Mouse (Mus musculus): ENCODE results near the gene Map4k1.
"Not testable (repeated sequence)": the region's sequence is repeated elsewhere in the genome, so short reads cannot be mapped to it uniquely, and the experiment has no call there.

Gene Map4k1

GRCm38 (mm10) chr7:28956270-28956669, 25.6 kb upstream of the Map4k1 start:
- DNase-seq = no peak

GRCm38 (mm10) chr7:28957286-28957685, 24.6 kb upstream of the Map4k1 start:
- DNase-seq = no peak

DNA sequence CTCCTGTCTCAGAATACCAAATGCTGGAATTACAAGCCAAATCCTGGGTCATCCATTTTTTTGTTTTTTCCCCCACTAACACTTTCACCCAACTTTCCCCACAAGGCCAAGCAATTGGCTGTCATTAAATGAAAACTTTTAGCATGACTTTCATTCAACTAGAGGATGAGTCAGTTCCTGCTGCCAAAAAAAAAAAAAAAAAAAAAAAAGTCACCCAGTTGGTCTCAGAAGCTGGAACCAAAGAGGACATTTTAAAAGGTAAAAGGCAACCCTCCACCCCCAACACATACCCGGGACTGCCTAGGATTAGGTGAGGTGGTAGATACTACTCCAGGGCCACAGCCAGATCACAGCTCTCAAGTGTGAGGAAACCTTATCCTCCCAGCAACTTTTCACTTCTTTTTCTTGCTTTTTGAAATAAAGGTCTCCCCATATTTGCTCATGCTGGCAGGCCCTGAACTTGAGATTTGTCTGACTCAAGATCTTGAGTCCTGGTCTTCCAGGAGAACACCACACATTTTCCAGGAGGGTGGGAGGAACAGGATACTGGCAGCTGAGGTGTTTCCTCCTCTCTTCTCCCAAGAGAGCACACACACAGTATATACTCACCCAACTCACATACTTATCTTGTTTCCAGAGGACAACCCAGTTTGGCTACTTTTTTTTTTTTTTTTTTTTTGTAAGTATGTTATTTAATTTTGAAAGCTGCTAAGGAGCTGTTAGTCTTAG, 23.7 kb upstream of the Map4k1 start:
- no peak for DNase-seq

DNA sequence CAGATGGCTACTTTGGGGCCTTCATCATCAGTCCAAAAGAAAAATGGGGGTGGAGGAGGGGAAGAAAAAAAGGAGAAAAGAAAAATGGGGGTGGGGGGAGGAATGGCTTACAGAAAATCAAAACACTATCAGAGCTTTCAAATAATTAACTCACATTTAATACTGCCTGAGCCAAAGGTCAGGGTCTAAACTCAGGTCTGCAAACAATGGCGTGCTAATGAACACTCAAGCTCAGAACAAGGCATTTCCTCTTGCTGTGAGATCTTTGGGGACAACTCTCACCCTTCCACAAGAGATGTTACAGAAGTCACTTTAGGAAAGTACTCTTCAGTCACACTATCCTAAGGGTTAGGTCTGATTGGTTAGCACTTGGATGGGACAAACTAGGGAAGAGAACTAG, 23.1 kb upstream of the Map4k1 start:
- DNase-seq = no peak

DNA sequence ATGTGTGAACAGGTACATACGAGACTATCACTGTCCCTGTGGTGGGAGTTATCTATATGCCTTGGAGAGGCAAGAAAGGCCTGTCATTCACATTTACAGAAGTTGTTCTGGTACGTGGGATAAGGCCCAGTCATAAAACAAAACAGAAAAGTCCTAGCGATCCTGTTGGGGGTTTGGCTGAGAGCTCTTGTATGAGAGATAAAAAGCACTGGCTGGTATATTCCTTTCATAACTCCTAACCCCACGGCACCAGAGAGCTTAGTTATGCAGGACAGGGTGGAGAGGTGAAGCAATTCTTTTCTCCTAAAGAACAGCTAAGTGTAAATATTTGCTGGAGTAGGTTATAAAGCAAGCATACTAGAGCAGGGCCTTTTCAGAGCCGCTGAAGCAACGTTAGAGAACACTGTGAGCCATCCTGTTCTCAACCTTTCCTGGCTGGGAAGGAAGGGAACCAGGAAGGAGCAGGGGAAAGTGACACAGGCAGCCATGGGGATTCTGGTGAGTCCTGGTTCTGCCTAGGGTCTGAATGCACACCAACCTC, 22.3 kb upstream of the Map4k1 start:
- peak; percentile 63 for DNase-seq

GRCm38 (mm10) chr7:28960354-28961046, 21.4 kb upstream of the Map4k1 start:
- no peak for DNase-seq

GRCm38 (mm10) chr7:28961584-28961926, 20.3 kb upstream of the Map4k1 start:
- DNase-seq = no peak

GRCm38 (mm10) chr7:28961927-28962670, 19.8 kb upstream of the Map4k1 start, which contains the start of gene Actn4:
Actn4 (minus strand) TSS chr7:28962340.
- peak; percentile 99 for DNase-seq

DNA sequence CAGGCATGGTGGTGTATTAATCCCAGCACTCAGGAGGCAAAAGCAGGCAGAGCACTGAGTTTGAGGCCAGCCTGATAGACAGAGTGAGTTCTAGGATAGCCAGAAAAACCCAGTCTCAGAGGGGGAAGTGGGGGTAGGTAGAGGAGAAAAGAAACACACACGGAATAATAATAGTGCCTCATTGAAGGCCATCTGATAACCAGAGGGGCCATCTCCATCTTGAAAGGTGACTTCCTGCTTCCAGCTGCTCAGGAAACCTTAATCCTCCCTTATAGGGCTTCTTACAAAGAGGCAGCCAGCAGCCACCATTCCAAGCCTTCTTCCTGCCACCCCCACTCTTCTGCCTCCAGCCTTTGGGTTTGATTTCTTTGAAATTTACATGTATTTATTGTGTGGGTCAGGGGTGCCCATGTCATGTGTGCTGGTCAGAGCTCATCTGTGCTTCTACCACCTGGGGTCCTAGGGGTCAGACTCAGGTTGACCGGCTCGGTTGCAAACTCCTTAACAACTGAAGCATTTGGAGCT, 18.4 kb upstream of the Map4k1 start:
- no peak for DNase-seq

DNA sequence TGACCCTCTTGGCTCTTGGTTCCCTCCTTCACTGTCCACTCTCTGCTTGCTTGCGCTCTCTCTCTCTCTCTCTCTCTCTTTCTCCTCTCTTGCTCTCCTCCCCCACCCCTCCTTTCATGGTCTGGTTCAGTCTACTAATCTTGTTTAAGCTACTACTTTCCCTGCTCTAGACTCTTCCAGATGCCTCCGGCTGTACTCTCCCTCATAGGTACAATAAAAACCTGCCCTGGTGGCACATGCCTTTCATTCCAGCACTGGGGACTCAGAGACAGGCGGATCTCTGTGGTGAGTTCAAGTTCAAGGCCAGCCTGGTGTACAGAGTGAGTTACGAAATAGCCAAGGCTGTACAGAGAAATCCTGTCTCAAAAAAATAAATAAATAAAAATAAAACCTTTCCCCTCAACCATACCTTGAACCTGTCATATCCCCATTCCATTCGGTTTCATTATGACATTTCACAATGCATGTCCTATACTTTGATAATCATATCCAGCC, 16.5 kb upstream of the Map4k1 start:
- no peak for DNase-seq

DNA sequence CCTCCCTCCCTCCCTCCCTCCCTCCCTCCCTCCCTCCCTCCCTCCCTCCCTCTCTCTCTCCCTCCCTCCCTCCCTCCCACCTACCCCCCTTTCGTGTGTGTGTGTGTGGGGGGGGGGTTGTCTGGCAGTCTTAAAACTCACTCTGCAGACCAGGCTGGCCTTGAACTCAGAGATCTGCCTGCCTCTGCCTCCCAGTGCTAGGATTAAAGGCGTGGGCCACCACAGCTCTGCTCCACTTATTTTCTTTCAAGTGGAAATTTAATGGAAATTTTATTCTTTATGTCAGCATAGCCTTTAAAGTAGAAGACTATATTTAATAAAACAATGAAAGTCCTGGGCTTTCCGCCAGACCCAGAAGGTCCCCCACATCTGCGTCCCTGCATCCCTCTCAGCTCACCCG, 15.7 kb upstream of the Map4k1 start:
- DNase-seq = no peak

- no peak for DNase-seq
These were observed 14.9 kb upstream of the Map4k1 start for GRCm38 (mm10) chr7:28966751-28967505.

GRCm38 (mm10) chr7:28968120-28968519, 13.7 kb upstream of the Map4k1 start:
- not testable (repeated sequence) for DNase-seq

GRCm38 (mm10) chr7:28969271-28969670, 12.6 kb upstream of the Map4k1 start:
- no peak for DNase-seq

DNA sequence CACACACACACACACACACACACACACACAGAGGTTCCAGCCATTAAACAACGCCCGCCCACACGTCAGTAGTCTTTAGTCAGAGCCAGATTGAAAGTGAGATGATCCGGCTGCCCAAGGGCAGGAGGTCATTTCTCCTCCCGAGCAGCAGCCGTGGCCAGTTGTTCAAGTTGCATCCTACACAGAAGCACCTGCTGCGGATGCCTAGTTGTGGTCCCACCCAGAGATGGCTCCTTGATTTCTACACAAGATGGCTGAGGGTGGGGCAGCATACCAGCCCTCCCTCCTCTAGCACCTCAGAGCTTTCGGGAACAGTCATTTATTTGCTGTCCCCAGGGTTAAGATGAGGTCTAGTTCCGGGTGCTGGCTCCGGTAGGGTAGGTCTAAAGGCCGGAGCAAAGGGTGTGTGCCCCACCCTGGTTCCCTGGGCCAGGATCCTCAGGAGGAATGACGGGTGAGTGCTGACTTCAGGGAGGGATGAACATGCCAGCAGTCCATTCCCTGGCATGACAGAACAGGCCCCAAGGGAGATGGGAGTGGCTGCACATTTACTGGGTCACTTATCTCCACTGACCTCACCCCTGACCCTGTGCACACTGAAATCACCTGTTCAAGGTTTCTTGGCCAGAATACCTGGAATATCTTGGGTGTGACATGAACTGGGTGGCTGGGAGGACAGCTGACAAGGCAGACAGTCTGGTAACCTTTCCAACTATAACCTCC, 12.0 kb upstream of the Map4k1 start:
- DNase-seq = no peak

DNA sequence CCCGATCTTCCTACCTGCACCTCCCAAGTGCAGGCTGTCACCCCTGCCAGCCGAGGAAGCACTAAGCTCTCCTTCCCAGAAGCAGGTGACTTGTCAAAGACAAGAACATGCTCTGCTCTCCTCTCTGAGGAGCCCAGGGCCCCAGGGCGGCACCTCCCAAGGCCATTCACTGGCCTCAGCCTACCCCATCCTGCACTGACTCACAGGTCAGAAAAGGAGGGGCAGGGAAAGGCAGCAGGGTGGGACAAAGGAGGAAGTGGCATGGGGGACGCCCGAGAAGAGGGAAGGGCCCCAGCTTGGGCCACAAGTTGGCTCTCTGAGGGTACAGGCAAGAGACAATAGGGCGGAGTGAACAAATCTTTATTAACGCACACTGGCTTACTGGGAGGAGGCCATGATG, 10.8 kb upstream of the Map4k1 start:
- DNase-seq = no peak

- peak; percentile 85 for DNase-seq
These were observed 10.0 kb upstream of the Map4k1 start for GRCm38 (mm10) chr7:28971770-28972269.

- DNase-seq = peak; percentile 89
These were observed 9.3 kb upstream of the Map4k1 start for GRCm38 (mm10) chr7:28972542-28972985.

- no peak for DNase-seq
These were observed 8.8 kb upstream of the Map4k1 start for GRCm38 (mm10) chr7:28973025-28973424.

GRCm38 (mm10) chr7:28977556-28977955, 4.3 kb upstream of the Map4k1 start:
- no peak for DNase-seq

DNA sequence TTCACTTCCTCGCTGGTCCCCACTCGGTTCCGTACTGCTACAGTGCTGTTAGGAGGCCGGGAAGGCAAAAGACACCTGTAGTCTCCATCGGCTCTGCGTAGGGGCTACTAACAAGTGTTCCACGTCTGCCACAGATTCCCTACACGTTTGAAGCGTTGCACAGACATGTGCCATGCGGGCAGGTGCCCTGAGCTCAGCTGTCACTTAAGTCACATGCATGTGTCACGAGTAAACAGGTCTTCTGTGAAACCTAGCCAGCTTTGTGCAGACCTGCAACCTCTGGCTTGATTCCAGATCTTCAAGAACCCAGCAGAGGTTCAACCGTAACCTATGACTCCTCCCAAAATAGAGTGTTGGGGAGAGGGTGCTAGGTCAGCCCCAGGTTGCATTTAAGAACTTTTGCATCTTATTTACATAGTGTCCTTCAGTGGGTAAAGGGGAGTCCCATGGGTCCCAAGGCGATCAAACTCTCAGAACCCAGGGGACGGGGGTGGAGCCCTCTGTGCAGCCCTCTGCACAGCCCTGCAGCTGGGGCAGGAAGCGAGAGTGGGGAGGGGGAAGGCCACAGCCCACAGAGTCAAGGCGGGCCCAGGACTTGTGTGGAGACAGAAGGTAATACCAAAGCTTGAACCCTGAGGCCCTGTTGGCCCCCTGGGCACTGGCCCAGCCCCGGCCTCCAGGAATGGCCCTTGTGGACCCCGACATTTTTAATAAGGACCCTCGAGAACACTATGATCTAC, 594 bp downstream of the Map4k1 start:
- DNase-seq = peak; percentile 38

All from lung, postnatal 14 days (tissue).